ENCODE assay signal across 12 mouse cellular contexts in genomic region chr1:69659779-69660178, GRCm38 (mm10).
"Had no signal": no experiment of that assay in that cellular context is flagged by ENCODE, and none has a peak within 500 bp of the region (broad histone marks: within the 10 kb centered on the region; RNA-seq: fewer than 3 reads in every experiment).

No protein-coding gene starts in this region.

- H3K4me1 ChIP-seq: limb, embryonic 15.5 days; lung, embryonic 15.5 days had no signal

- ATAC-seq: liver, embryonic 12.5 days; midbrain, embryonic 13.5 days had no signal

- H3K27ac ChIP-seq: kidney, postnatal 0 days; limb, embryonic 15.5 days; liver, embryonic 12.5 days; lung, embryonic 15.5 days; midbrain, embryonic 13.5 days; neural tube, embryonic 12.5 days; stomach, postnatal 0 days had no signal

- H3K4me3 ChIP-seq: limb, embryonic 15.5 days; liver, embryonic 12.5 days; lung, embryonic 15.5 days; midbrain, embryonic 13.5 days; neural tube, embryonic 12.5 days had no signal

- DNase-seq: kidney, postnatal 36 days; layer of hippocampus, adult 9-11 months; layer of hippocampus, postnatal 36 days; lung, postnatal 36 days; thymus, postnatal 4 days had no signal

- H3K9ac ChIP-seq: limb, embryonic 15.5 days; liver, embryonic 12.5 days; lung, embryonic 15.5 days; midbrain, embryonic 13.5 days; neural tube, embryonic 12.5 days had no signal

- H3K36me3 ChIP-seq: limb, embryonic 15.5 days; liver, embryonic 12.5 days; lung, embryonic 15.5 days; midbrain, embryonic 13.5 days; neural tube, embryonic 12.5 days had no signal

- H3K27me3 ChIP-seq: limb, embryonic 15.5 days; liver, embryonic 12.5 days; lung, embryonic 15.5 days; midbrain, embryonic 13.5 days; neural tube, embryonic 12.5 days had no signal

- H3K9me3 ChIP-seq: limb, embryonic 15.5 days; liver, embryonic 12.5 days; lung, embryonic 15.5 days; midbrain, embryonic 13.5 days; neural tube, embryonic 12.5 days had no signal

- H3K4me2 ChIP-seq: limb, embryonic 15.5 days; liver, embryonic 12.5 days; lung, embryonic 15.5 days; midbrain, embryonic 13.5 days; neural tube, embryonic 12.5 days had no signal
